Mouse (Mus musculus) monocyte, adult 5-6 weeks (primary cell): Measurements from ENCODE around the gene Dazap2. TPM values are rescaled to one million over a fixed set of nuclear protein-coding genes. Genes with fewer than 3 reads are reported as not detected.

Experiments
- ATAC-seq: fragments of 153-309, 156-312 bp; replicated peaks from 2 replicates; pipeline ENCODE4 v1.8.0; 2017; ENCODE audit warnings: mild to moderate bottlenecking; ENCODE audit not compliant: low TSS enrichment, insufficient number of reproducible peaks, severe bottlenecking, poor library complexity, low FRiP score
- total RNA-seq: library from RNA; stranded (forward); fragments of 200-1000, 200-491, 200-594 nt; gene quantifications from 3 replicates; pipeline ENCODE4 v1.2.3, GENCODE M21; 2017

Dazap2 gene
- total RNA-seq, 1 experiment from 2014 or later: 317 TPM

DNA sequence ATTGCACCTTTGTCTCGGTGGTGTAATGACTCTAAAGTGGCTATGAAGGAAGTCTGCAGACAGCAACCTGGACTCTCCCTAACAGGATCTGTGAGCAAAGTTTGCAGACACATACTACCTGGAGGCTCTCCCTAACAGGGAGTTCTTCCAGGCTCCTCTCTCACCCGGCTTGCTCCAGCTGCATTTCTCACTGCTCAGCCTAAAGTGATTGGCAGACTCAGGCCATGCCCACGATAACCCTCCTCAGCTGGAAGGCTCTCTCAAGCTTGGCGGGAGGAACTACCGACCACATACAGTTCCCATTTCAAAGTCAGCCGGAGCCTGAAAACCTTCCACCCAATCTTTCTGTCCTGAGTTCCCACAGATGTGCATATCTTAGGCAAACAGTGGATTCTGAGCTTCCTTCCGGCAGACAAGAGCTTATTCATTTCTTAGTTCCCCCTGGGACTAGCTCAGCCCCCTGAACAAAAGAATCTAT, 51.1 kb downstream of the Dazap2 start:
- ATAC-seq: peak; percentile 21; the same call in 1 of the 2 replicates

DNA sequence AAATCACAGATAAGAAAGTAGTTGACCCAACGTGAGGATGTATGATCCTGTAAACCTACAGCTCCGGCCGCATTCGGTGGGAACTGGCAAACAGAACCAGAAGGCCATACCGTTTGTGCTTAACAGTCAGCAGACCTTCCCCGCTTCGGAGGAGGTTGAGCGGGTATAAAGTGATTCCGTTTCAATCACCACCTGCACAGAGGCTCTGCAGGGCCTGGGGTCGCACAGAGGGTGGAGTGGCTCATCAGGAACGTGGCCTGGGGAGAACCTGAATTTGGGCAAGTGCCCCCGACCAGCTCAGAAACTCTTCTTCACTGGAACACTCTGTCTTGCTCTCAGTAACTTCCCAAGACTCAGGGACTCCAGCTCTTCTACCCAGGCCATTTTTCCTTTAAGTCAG, 51.7 kb downstream of the Dazap2 start:
- no peak for ATAC-seq

DNA sequence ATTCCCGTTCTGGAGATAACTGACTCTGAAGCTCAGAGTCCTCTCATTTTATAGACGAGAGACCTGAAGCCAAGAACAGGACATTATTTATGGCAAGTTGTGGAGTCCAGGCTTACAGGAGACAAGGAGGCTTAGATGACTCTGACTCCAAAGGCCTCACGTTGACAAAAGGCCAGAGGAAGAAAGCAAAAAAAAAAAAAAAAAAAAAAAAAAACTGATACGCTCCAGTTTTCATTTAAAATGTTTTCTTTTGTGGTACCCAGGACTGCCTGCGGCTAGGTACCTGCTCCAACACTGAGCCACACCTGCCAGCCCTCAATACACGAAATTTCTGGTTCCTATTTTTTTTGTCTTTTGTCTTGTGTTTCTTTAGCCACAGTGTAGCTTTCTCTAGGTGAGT, 52.3 kb downstream of the Dazap2 start:
- ATAC-seq: no peak

- ATAC-seq: no peak
Observed at GRCm38 (mm10) chr15:100667871-100668545, 52.9 kb downstream of the Dazap2 start.

DNA sequence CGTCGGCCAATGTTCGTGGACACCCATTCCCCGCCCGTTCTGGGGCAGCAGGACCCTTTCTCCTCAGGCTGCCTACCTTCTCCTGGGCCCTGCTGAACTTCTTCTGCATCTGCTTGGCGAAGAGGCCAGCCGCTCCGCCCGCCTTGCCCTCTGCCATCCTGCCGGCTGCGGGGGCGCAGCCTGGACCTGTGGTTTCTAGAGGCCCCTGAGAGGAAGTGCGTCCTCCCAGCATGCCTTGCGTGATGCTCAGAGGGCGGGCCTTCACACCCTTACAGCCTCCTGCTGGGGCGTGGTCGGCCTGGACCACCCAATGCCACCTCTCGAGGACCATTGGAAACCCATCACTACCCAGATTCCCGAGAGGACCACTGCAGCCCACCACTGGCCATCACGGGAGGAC, 54.2 kb downstream of the Dazap2 start, which contains the start of gene Bin2:
TSS of gene Bin2 (minus strand) at position 217 of the 400 bp plus-strand sequence.
- ATAC-seq: peak; percentile 72

- ATAC-seq: no peak
Observed at GRCm38 (mm10) chr15:100670004-100670403, 54.9 kb downstream of the Dazap2 start.

Other genes starting within 250 kb of the Dazap2 start
- gene Gm5475, start 193.2 kb upstream of the Dazap2 start, total RNA-seq: 0.49 TPM in 1 of 3 replicates, not detected in the others
- 5.1 to 17.3 TPM (median 9.7 TPM) in 3 replicates for gene Slc11a2, start 190.3 kb upstream of the Dazap2 start, total RNA-seq
- gene Letmd1, start 146.3 kb upstream of the Dazap2 start, total RNA-seq: 12.8 to 20.7 TPM (median 13.0 TPM) in 3 replicates
- 3.4 to 4.2 TPM (median 3.6 TPM) in 3 replicates for gene Csrnp2, start 119.9 kb upstream of the Dazap2 start, total RNA-seq
- 4.9 to 13.8 TPM (median 10.3 TPM) in 3 replicates for gene Tfcp2, start 63.3 kb upstream of the Dazap2 start, total RNA-seq
- gene Pou6f1, start 15.4 kb upstream of the Dazap2 start, total RNA-seq: 5.8 to 17.7 TPM (median 16.6 TPM) in 3 replicates
- 9.8 to 17.2 TPM (median 15.0 TPM) in 3 replicates for gene Smagp, start 21.6 kb downstream of the Dazap2 start, total RNA-seq
- gene Bin2, start 54.2 kb downstream of the Dazap2 start, total RNA-seq: 579 to 859 TPM (median 610 TPM) in 3 replicates
- 0.64 to 4.9 TPM (median 2.6 TPM) in 3 replicates for gene Cela1, start 72.6 kb downstream of the Dazap2 start, total RNA-seq
- gene Galnt6, start 114.0 kb downstream of the Dazap2 start, total RNA-seq: 43.8 to 60.6 TPM (median 51.3 TPM) in 3 replicates
- 0.11 to 3.9 TPM (median 2.0 TPM) in 3 replicates for gene Slc4a8, start 146.4 kb downstream of the Dazap2 start, total RNA-seq